Mouse (Mus musculus): Measurements from ENCODE around the gene Ssbp3. TPM values are rescaled to one million over a fixed set of nuclear protein-coding genes. Genes with fewer than 3 reads are reported as not detected.

The Ssbp3 gene
- polyA plus RNA-seq, 1 experiment: 130 TPM

DNA sequence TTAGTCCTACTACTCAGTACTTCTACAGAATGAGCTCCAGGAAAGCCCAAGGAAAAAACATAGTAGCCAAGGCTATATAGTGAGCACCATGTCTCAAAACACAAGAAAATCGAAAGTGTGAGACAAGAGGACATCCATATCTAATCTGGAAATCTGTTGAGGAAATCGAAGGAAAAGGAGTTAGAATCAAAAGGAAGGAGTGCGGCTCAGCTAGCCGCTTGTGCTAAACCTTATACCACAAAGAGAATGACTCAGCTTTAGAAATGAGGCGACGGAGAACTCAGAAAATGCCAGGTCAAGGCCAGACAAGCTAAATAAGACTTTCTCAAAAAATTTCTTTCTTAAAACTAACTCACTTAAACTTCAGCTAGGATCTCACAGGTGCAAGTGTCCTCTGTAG is 131.8 kb downstream of the Ssbp3 start:
- 74% methylated on average over 6 of the region's 6 CpGs for whole genome bisulfite sequencing
- Histone ChIP-seq H3K27ac (ENCODE audit: control insufficient read depth, insufficient read depth, low read length) (no peak overlapping the region), H3K4me1 (replicated peaks; ENCODE audit: control insufficient read depth, insufficient read depth, low read length) (no peaks in the 10 kb centered on the region), H3K36me3 (ENCODE audit: control insufficient read depth, insufficient read depth, low read length) (peaks cover 48% of the 10 kb centered on the region), H3K4me3 (ENCODE audit: control insufficient read depth, insufficient read depth, low read length) (no peak overlapping the region), H3K27me3 (ENCODE audit: control insufficient read depth, insufficient read depth, low read length) (no peaks in the 10 kb centered on the region)
- no peak for DNase-seq
- no peak for TF ChIP-seq CTCF (IDR thresholded peaks at IDR 0.05; ENCODE audit: borderline replicate concordance, control insufficient read depth, extremely low read depth, insufficient read depth, low read length, poor library complexity)
- TF ChIP-seq POLR2A (IDR thresholded peaks at IDR 0.05; ENCODE audit: control insufficient read depth, extremely low read depth, insufficient read depth, low read length, poor library complexity): no peak

DNA sequence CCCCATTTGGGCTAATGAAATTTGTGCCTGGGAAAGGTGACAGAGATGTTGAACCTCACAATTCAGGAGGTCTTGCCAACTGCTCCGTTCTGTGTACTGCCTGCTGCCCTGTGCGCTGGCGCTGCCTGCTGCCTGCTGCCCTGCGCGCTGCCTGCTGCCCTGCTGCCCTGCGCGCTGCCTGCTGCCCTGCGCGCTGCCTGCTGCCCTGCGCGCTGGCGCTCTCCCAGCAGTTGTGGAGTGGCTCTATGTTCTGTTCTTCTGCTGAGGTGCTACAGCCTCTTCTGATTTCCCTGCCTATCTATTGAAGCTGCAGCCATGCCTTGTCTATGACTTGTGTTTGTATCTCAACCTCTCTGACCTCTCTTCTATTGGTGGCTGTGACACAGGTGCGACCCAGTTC is 134.7 kb downstream of the Ssbp3 start:
- no peak for DNase-seq
- 98% methylated on average over 13 of the region's 13 CpGs for WGBS
- no peak overlapping the region for H3K27ac ChIP-seq (ENCODE audit: control insufficient read depth, insufficient read depth, low read length)
- TF ChIP-seq CTCF (IDR thresholded peaks at IDR 0.05; ENCODE audit: borderline replicate concordance, control insufficient read depth, extremely low read depth, insufficient read depth, low read length, poor library complexity): no peak
- TF ChIP-seq POLR2A (IDR thresholded peaks at IDR 0.05; ENCODE audit: control insufficient read depth, extremely low read depth, insufficient read depth, low read length, poor library complexity): no peak
- H3K4me3 ChIP-seq (ENCODE audit: control insufficient read depth, insufficient read depth, low read length): no peak overlapping the region
- H3K27me3 ChIP-seq (ENCODE audit: control insufficient read depth, insufficient read depth, low read length): no peaks in the 10 kb centered on the region
- peaks cover 42% of the 10 kb centered on the region for H3K36me3 ChIP-seq (ENCODE audit: control insufficient read depth, insufficient read depth, low read length)
- no peaks in the 10 kb centered on the region for H3K4me1 ChIP-seq (replicated peaks; ENCODE audit: control insufficient read depth, insufficient read depth, low read length)

DNA sequence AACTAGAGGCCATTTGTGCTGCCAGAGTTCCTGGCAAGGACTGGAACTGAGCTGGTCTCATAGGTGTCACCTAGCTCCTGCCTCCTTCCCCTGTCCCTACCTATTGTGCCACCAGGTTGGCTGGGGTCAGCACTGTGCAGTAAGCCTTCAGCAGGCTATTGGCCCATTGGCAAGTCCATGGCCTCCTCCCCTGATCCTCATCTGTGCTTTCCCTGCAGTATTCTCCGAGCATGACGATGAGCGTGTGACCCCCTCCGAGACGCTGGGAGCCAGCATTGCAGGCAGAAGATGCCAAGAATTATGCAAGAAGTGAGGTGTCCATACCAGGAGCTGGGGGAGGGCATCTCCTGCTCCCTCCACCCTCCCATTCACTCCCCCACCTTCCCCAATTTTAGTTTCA is 137.3 kb downstream of the Ssbp3 start:
- WGBS: 89% methylated on average over 5 of the region's 5 CpGs
- no peak for DNase-seq
- Histone ChIP-seq H3K4me3 (ENCODE audit: control insufficient read depth, insufficient read depth, low read length) (no peak overlapping the region), H3K27me3 (ENCODE audit: control insufficient read depth, insufficient read depth, low read length) (no peaks in the 10 kb centered on the region), H3K36me3 (ENCODE audit: control insufficient read depth, insufficient read depth, low read length) (peaks cover 29% of the 10 kb centered on the region), H3K27ac (ENCODE audit: control insufficient read depth, insufficient read depth, low read length) (no peak overlapping the region), H3K4me1 (replicated peaks; ENCODE audit: control insufficient read depth, insufficient read depth, low read length) (no peaks in the 10 kb centered on the region)
- TF ChIP-seq CTCF (IDR thresholded peaks at IDR 0.05; ENCODE audit: borderline replicate concordance, control insufficient read depth, extremely low read depth, insufficient read depth, low read length, poor library complexity): no peak
- TF ChIP-seq POLR2A (IDR thresholded peaks at IDR 0.05; ENCODE audit: control insufficient read depth, extremely low read depth, insufficient read depth, low read length, poor library complexity): no peak

DNA sequence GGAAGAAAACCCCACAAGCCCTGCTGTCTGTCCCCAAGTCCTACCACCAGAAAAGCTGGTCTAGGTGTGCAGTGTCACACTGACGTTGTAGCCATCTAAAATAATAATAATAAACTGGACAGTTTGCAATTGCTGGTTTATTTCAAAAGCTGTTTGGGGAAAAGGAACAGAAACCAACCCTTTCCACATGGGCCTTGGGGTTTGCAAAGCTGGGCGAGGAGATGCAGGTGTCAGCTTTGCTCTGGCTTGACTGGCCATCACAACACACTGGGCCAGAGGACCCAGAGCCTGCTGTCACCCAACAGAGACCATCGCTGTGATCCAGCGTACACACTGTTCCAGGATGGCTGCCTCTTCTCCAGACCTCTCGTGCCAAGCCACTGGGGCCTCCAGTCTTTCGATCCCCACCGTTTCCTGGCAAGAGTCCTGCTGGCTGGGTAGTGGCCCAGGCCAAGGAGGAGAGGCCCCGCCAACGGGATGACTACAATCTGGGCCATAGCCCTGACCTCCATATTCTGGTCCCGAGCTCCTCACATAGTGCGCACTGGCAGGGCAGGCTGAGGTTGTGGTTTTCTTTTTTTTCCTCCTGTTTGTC is 138.2 kb downstream of the Ssbp3 start:
- Histone ChIP-seq H3K27me3 (ENCODE audit: control insufficient read depth, insufficient read depth, low read length) (no peaks in the 10 kb centered on the region), H3K36me3 (ENCODE audit: control insufficient read depth, insufficient read depth, low read length) (peaks cover 25% of the 10 kb centered on the region), H3K27ac (ENCODE audit: control insufficient read depth, insufficient read depth, low read length) (no peak overlapping the region), H3K4me3 (ENCODE audit: control insufficient read depth, insufficient read depth, low read length) (no peak overlapping the region), H3K4me1 (replicated peaks; ENCODE audit: control insufficient read depth, insufficient read depth, low read length) (no peaks in the 10 kb centered on the region)
- 96% methylated on average over 11 of the region's 11 CpGs for WGBS
- TF ChIP-seq CTCF (IDR thresholded peaks at IDR 0.05; ENCODE audit: borderline replicate concordance, control insufficient read depth, extremely low read depth, insufficient read depth, low read length, poor library complexity) (no peak), POLR2A (IDR thresholded peaks at IDR 0.05; ENCODE audit: control insufficient read depth, extremely low read depth, insufficient read depth, low read length, poor library complexity) (no peak)
- no peak for DNase-seq

DNA sequence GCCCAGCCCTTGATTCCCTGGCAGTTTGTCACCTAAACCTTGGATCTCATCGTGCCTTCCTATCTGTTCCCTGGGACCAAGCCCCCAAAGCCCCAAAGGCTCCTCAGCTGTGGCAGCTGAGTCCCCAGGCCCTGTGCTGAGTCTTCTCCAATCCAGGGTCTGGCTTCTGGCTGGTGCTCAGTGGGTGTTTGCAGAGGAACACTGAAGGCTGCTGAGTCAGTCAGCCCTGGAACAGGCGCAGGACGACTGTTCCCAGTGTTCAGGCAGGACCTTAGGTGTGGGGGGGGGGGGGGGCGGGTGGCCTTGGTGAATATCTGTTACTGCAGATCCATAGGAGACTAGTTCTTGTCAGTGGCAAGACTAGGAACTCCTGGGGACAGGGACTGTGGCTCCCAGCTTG is 141.4 kb downstream of the Ssbp3 start:
- H3K4me3 ChIP-seq (ENCODE audit: control insufficient read depth, insufficient read depth, low read length): no peak overlapping the region
- TF ChIP-seq CTCF (IDR thresholded peaks at IDR 0.05; ENCODE audit: borderline replicate concordance, control insufficient read depth, extremely low read depth, insufficient read depth, low read length, poor library complexity) (no peak), POLR2A (IDR thresholded peaks at IDR 0.05; ENCODE audit: control insufficient read depth, extremely low read depth, insufficient read depth, low read length, poor library complexity) (no peak)
- peaks cover 10% of the 10 kb centered on the region for H3K36me3 ChIP-seq (ENCODE audit: control insufficient read depth, insufficient read depth, low read length)
- 74% methylated on average over 4 of the region's 4 CpGs for WGBS
- no peaks in the 10 kb centered on the region for H3K4me1 ChIP-seq (replicated peaks; ENCODE audit: control insufficient read depth, insufficient read depth, low read length)
- H3K27ac ChIP-seq (ENCODE audit: control insufficient read depth, insufficient read depth, low read length): no peak overlapping the region
- DNase-seq: no peak
- H3K27me3 ChIP-seq (ENCODE audit: control insufficient read depth, insufficient read depth, low read length): no peaks in the 10 kb centered on the region

DNA sequence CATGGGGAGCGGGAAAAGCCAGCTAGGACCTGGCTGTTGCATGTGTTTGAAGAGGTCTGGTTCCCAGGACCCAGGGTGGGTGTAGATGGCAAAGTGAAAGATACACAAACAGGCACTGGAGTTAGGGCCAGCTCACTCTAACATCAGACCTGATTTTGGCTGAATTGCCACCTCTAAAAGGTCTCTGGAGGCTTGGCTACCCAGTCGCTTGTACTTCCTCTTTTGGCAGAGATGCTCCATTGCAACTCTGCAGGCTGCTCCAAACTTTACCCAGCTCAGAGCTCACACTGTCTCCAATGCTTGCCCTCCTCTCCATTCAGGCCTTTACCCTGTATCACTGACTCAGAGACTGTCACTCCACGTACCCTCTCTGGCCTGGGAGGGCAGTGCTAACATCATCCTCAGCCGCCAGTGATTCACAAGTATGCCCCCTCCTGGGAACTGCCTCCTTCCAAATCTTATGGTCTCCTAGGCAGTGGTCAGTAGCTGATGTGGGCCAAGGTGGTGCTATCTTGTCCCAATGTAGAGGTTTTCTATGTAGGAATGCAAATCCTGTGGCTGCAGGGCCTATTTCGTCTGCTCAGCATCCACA is 142.6 kb downstream of the Ssbp3 start:
- Histone ChIP-seq H3K27me3 (ENCODE audit: control insufficient read depth, insufficient read depth, low read length) (no peaks in the 10 kb centered on the region), H3K4me1 (replicated peaks; ENCODE audit: control insufficient read depth, insufficient read depth, low read length) (no peaks in the 10 kb centered on the region), H3K4me3 (ENCODE audit: control insufficient read depth, insufficient read depth, low read length) (no peak overlapping the region), H3K36me3 (ENCODE audit: control insufficient read depth, insufficient read depth, low read length) (no peaks in the 10 kb centered on the region; the same call in none of the 2 replicates), H3K27ac (ENCODE audit: control insufficient read depth, insufficient read depth, low read length) (no peak overlapping the region)
- no peak for DNase-seq
- TF ChIP-seq POLR2A (IDR thresholded peaks at IDR 0.05; ENCODE audit: control insufficient read depth, extremely low read depth, insufficient read depth, low read length, poor library complexity) (no peak), CTCF (IDR thresholded peaks at IDR 0.05; ENCODE audit: borderline replicate concordance, control insufficient read depth, extremely low read depth, insufficient read depth, low read length, poor library complexity) (no peak)
- 65% methylated on average over 5 of the region's 5 CpGs for WGBS
